Mouse (Mus musculus) embryo, embryonic 10.5 days (tissue): ENCODE data around the gene Cstf1.

Source experiments
- DNase-seq: peaks from one replicate; pipeline ENCODE4 v3.0.0-alpha.2; 2015; ENCODE audit warnings: low spot score

The Cstf1 gene

GRCm38 (mm10) chr2:172376999-172377515, 6.6 kb downstream of the Cstf1 start:
- DNase-seq, result no peak

GRCm38 (mm10) chr2:172378332-172378731, 7.9 kb downstream of the Cstf1 start:
- DNase-seq, result peak; percentile 51

- DNase-seq, result no peak
These were observed 10.0 kb downstream of the Cstf1 start for GRCm38 (mm10) chr2:172380513-172380912.

- DNase-seq, result no peak
These were observed 10.9 kb downstream of the Cstf1 start for GRCm38 (mm10) chr2:172381341-172381740.

GRCm38 (mm10) chr2:172381898-172382297, 11.4 kb downstream of the Cstf1 start:
- no peak for DNase-seq

GRCm38 (mm10) chr2:172384715-172385114, 14.2 kb downstream of the Cstf1 start:
- DNase-seq, result no peak

- no peak for DNase-seq
These were observed 19.9 kb downstream of the Cstf1 start for GRCm38 (mm10) chr2:172390341-172390740.

GRCm38 (mm10) chr2:172392041-172392521, 21.6 kb downstream of the Cstf1 start:
- DNase-seq, result no peak

GRCm38 (mm10) chr2:172393391-172394051, 23.0 kb downstream of the Cstf1 start, which contains the start of gene Cass4:
Gene Cass4 (plus strand): TSS chr2:172393794.
- DNase-seq, result no peak

GRCm38 (mm10) chr2:172394052-172394392, 23.5 kb downstream of the Cstf1 start:
- DNase-seq, result no peak

GRCm38 (mm10) chr2:172394671-172395070, 24.2 kb downstream of the Cstf1 start:
- no peak for DNase-seq

- DNase-seq, result peak; percentile 37
These were observed 25.5 kb downstream of the Cstf1 start for GRCm38 (mm10) chr2:172395961-172396360.

GRCm38 (mm10) chr2:172399901-172400300, 29.4 kb downstream of the Cstf1 start:
- DNase-seq, result peak; percentile 46

- no peak for DNase-seq
These were observed 30.8 kb downstream of the Cstf1 start for GRCm38 (mm10) chr2:172401116-172401825.

- DNase-seq, result no peak
These were observed 33.8 kb downstream of the Cstf1 start for GRCm38 (mm10) chr2:172404239-172404638.

- no peak for DNase-seq
These were observed 34.5 kb downstream of the Cstf1 start for GRCm38 (mm10) chr2:172405011-172405410.

- no peak for DNase-seq
These were observed 35.7 kb downstream of the Cstf1 start for GRCm38 (mm10) chr2:172406173-172406572.

- no peak for DNase-seq
These were observed 37.0 kb downstream of the Cstf1 start for GRCm38 (mm10) chr2:172407499-172407898.

GRCm38 (mm10) chr2:172410686-172411085, 40.2 kb downstream of the Cstf1 start:
- DNase-seq, result no peak

GRCm38 (mm10) chr2:172411091-172411490, 40.6 kb downstream of the Cstf1 start:
- DNase-seq, result no peak

GRCm38 (mm10) chr2:172412454-172412853, 42.0 kb downstream of the Cstf1 start:
- DNase-seq, result peak; percentile 65

GRCm38 (mm10) chr2:172413273-172413672, 42.8 kb downstream of the Cstf1 start:
- DNase-seq, result peak; percentile 42

GRCm38 (mm10) chr2:172413894-172414293, 43.4 kb downstream of the Cstf1 start:
- DNase-seq, result no peak
